Mouse (Mus musculus) hindbrain, embryonic 16.5 days (tissue): Measurements from ENCODE around the gene Tesc. TPM values are rescaled to one million over a fixed set of nuclear protein-coding genes. Genes with fewer than 3 reads are reported as not detected.

Experiments used
- ATAC-seq: fragments of 200-750 bp; cut with Nextera tagmentation; 2 replicates; pipeline ENCODE4 v1.8.0; 2017; ENCODE audit warnings: moderate TSS enrichment, moderate library complexity
- H3K27ac ChIP-seq: fragments of 300-500 bp; sonication (generic); 2 replicates; pipeline ENCODE4 v1.5.1; 2014; ENCODE audit warnings: low read depth, mild to moderate bottlenecking, control low read depth, low read length, moderate library complexity
- H3K27me3 ChIP-seq: fragments of 300-500 bp; sonication (generic); replicated peaks from 2 replicates; pipeline ENCODE4 v1.6.1; 2014; ENCODE audit warnings: low read length; ENCODE audit not compliant: control insufficient read depth, insufficient read depth
- H3K36me3 ChIP-seq: fragments of 300-500 bp; sonication (generic); 2 replicates; pipeline ENCODE4 v1.6.1; 2014; ENCODE audit warnings: mild to moderate bottlenecking, low read length, moderate library complexity, mixed read lengths; ENCODE audit not compliant: control insufficient read depth, insufficient read depth
- H3K4me1 ChIP-seq: fragments of 300-500 bp; sonication (generic); 2 replicates; pipeline ENCODE4 v1.6.1; 2014; ENCODE audit warnings: low read depth, low read length; ENCODE audit not compliant: control insufficient read depth, insufficient read depth
- H3K4me2 ChIP-seq: fragments of 300-500 bp; sonication (generic); 2 replicates; pipeline ENCODE4 v1.6.1; 2014; ENCODE audit warnings: mild to moderate bottlenecking, low read length, control low read depth, moderate library complexity
- H3K4me3 ChIP-seq: fragments of 300-500 bp; sonication (generic); 2 replicates; pipeline ENCODE4 v1.5.1; 2014; ENCODE audit warnings: mild to moderate bottlenecking, low read length, control low read depth, moderate library complexity
- H3K9ac ChIP-seq: fragments of 300-500 bp; sonication (generic); 2 replicates; pipeline ENCODE4 v1.6.1; 2014; ENCODE audit warnings: low read depth, mild to moderate bottlenecking, control low read depth, low read length, moderate library complexity
- H3K9me3 ChIP-seq: fragments of 300-500 bp; sonication (generic); 2 replicates; pipeline ENCODE4 v1.6.1; 2014; ENCODE audit warnings: mild to moderate bottlenecking, low read length, moderate library complexity; ENCODE audit not compliant: control insufficient read depth
- WGBS: fragments of 180-500 bp; shearing (Covaris S2); extraction: QIAGEN DNeasy Blood & Tissue Kit; methylation state at CpG from one replicate; pipeline ENCODE4 v1.1.7; 2014; 5-methylcytosine and 5-hydroxymethylcytosine counted together
- polyA plus RNA-seq: library from polyadenylated mRNA; unstranded; fragments of >200 nt; fragmentation: Nextera tagmentation; extraction: Ambion mirVana; gene quantifications from 2 replicates; pipeline ENCODE4 v1.2.1, GENCODE M21; 2015

The Tesc gene
- polyA plus RNA-seq, 1 experiment from 2014 or later: 5.4 TPM

DNA sequence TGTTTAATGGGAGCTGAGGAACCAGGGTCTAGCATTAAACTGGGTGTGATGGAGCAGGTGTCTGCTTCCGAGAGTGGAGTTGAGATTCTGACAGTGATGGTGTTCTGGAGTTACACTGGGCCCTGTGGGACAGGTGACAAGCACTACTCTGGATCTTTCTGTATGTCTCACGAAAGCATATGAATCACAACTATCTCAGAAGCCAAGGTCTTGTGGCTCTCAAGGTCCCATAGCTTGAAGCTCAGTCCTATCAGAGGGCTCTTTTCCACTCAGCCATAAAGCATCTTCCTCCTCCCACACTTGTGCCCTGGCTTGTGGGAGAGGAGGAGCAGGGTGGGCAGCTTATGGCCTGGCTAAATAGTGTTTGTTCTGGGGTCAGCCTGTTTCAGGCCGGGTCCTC is 36.6 kb upstream of the Tesc start:
- Histone ChIP-seq H3K36me3 (peaks cover 66% of the 10 kb centered on the region), H3K27ac (no peak overlapping the region), H3K9ac (no peak overlapping the region), H3K4me1 (no peaks in the 10 kb centered on the region), H3K4me3 (no peak overlapping the region), H3K4me2 (no peak overlapping the region), H3K27me3 (no peaks in the 10 kb centered on the region), H3K9me3 (no peaks in the 10 kb centered on the region)
- no peak for ATAC-seq
- WGBS: 85% methylated on average over 3 of the region's 3 CpGs

DNA sequence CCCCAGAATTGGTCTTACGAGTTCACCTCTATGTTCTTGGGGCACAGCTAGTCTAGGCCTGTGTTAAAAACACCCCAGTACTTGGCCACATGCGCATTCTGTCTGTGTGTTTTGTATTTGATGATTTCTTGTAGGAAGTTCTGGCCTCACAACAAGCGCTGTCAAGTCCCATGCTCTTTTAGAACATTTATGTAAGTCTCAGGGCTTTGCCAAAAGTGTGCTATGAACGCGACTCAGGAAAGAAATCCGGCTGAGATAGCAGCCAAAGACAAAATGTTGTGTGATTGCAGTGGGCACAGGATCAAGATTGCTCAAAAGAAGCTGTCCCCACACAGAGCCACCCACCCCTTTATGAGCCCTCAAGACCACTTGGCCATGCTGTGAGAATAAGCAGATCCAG is 34.0 kb upstream of the Tesc start:
- H3K4me1 ChIP-seq: no peaks in the 10 kb centered on the region
- no peak overlapping the region for H3K27ac ChIP-seq
- H3K36me3 ChIP-seq: peaks cover 70% of the 10 kb centered on the region
- no peaks in the 10 kb centered on the region for H3K9me3 ChIP-seq
- no peak overlapping the region for H3K9ac ChIP-seq
- ATAC-seq: no peak
- no peak overlapping the region for H3K4me2 ChIP-seq
- WGBS: 92% methylated on average over 6 of the region's 6 CpGs
- no peaks in the 10 kb centered on the region for H3K27me3 ChIP-seq
- no peak overlapping the region for H3K4me3 ChIP-seq

DNA sequence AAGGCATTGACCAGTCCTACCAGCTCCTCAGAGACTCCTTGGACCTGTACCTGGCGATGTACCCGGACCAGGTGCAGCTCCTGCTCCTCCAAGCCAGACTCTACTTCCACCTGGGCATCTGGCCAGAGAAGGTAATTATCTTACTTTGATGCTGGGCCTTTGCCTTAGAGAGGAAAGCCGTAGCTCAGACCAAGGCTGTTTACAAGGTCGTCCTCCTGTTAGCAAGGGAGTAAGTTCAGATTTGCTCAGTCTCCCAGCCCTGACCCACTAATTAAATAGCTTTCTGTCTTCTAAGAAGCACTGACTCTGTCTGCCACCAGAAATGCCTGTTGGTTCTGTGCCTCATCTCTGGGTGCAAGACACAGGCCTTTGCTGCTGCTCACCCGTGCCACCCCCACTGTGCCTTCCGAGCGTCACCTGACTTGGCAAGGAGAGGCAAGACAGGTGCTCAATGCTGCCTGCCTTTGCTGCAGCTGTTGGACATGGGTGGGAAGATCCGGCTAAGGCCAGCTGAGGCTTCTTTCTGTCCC is 32.1 kb upstream of the Tesc start:
- Histone ChIP-seq H3K9me3 (no peaks in the 10 kb centered on the region), H3K27me3 (no peaks in the 10 kb centered on the region), H3K27ac (no peak overlapping the region), H3K4me3 (no peak overlapping the region), H3K4me1 (no peaks in the 10 kb centered on the region), H3K4me2 (no peak overlapping the region), H3K9ac (no peak overlapping the region), H3K36me3 (peaks cover 63% of the 10 kb centered on the region)
- WGBS: 89% methylated on average over 8 of the region's 8 CpGs
- ATAC-seq: no peak

DNA sequence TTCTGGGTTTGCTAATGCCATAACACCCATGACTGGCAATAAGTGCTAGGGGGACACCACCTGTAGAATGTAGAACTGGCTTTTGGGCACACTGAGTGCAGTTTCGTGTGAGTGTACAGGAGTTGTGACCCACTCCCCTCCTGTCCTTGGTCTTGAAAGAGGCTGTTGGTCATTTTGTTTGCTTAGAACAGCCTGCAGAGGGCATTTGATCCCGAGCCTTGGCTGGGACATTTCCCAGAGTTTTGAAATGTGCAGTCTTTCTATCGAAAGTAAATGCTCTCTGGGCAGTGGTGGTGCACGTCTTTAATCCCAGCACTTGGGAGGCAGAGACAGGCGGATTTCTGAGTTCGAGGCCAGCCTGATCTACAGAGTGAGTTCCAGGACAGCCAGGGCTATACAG is 31.6 kb upstream of the Tesc start:
- ATAC-seq: no peak
- H3K27ac ChIP-seq: no peak overlapping the region
- H3K4me1 ChIP-seq: no peaks in the 10 kb centered on the region
- no peaks in the 10 kb centered on the region for H3K27me3 ChIP-seq
- no peak overlapping the region for H3K4me2 ChIP-seq
- H3K9ac ChIP-seq: no peak overlapping the region
- H3K4me3 ChIP-seq: no peak overlapping the region
- no peaks in the 10 kb centered on the region for H3K9me3 ChIP-seq
- 90% methylated on average over 6 of the region's 6 CpGs for WGBS
- peaks cover 67% of the 10 kb centered on the region for H3K36me3 ChIP-seq

DNA sequence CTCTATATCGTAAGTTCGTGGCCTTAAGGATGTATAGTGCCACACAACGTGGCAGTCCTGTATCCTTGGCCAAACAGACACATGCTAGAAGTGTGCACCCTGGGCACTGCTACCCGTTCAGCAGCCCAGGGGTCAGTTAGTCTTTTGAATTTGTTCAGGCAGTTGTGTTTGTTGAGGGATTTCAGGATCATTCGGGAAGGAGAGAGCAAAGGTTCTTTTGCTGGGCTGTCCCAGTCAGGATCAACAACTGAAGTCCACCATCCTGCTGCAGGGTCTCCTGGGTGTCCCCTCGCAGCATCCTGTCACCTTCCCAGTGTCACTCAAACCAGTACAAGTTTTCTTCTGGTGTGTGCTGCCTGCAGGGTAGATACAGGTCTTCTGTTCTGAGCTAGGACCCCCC is 31.0 kb upstream of the Tesc start:
- Histone ChIP-seq H3K27me3 (no peaks in the 10 kb centered on the region), H3K4me1 (no peaks in the 10 kb centered on the region), H3K4me3 (no peak overlapping the region), H3K27ac (no peak overlapping the region), H3K4me2 (no peak overlapping the region), H3K9ac (no peak overlapping the region), H3K36me3 (peaks cover 65% of the 10 kb centered on the region), H3K9me3 (no peaks in the 10 kb centered on the region)
- WGBS: 89% methylated on average over 6 of the region's 6 CpGs
- no peak for ATAC-seq

DNA sequence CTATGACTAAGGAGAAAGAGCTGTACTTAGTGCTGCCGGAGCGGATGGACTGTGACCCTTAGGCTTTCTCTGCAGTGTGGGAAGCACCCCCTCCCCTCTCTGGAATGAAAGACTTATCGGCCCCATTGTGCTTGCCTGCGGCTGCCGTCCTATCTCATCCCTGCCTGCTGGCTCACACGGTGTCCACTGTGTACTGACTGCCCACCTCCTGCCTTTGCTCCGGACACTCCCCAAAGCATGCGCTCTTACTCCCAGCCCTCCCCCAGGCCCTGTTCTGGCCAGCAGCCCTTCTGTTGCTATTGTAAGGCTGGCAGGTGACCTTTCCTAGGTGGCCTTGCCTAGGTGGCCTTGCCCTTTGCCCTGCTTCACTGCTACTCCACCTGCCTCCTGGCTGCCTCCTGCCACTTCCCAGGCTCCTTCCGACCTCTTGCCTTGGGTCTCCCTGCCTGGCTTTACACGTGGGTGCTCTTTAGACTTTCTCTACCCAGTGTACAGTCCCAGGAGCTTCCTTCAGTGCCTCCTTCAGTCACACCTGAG is 30.0 kb upstream of the Tesc start:
- no peak overlapping the region for H3K9ac ChIP-seq
- no peaks in the 10 kb centered on the region for H3K27me3 ChIP-seq
- H3K4me1 ChIP-seq: no peaks in the 10 kb centered on the region
- H3K36me3 ChIP-seq: peaks cover 63% of the 10 kb centered on the region
- no peak overlapping the region for H3K27ac ChIP-seq
- no peak for ATAC-seq
- 59% methylated on average over 10 of the region's 10 CpGs for WGBS
- H3K4me2 ChIP-seq: no peak overlapping the region
- H3K4me3 ChIP-seq: no peak overlapping the region
- H3K9me3 ChIP-seq: no peaks in the 10 kb centered on the region

DNA sequence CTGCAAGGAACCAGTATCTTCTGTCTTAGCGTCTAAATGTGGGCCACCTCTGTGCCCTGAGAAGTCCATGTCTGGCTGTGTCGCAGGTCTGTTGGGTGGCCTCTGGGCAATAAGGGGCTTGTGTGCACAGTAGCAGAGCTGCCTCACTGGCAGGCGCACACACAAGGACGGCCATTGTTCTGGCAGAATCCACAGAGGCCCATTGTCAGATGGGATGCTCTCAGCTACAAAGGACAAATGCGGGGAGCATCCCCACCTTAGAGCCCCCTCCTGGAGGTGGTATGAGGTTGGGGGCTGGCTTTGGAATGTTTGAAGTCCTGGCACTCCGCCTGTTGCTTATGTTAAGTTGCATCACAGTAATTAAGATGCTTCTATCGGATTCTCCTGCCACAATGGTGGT is 28.5 kb upstream of the Tesc start:
- 68% methylated on average over 7 of the region's 7 CpGs for WGBS
- peaks cover 66% of the 10 kb centered on the region for H3K36me3 ChIP-seq

DNA sequence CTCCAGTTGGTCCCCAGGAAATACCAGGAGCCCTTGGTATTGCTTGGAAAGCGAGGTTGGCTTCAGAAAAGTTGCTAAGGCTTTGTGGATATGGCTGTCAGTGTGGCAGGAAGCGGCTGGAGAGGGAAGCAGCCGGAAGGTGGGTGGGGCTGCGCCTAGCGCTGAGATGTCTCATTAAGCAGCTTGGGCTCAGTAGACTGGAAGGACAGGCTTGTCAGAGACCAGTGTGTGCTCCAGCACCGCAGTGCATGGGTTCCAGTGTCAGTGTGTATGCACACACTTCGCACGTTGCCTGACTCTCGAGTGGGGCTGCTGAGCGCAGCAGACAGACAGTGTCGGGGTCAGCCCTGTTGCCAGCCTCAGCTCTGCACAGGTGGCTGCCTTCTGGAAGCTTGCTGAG is 28.0 kb upstream of the Tesc start:
- peaks cover 65% of the 10 kb centered on the region for H3K36me3 ChIP-seq
- H3K4me1 ChIP-seq: no peaks in the 10 kb centered on the region
- H3K9me3 ChIP-seq: no peaks in the 10 kb centered on the region
- no peak for ATAC-seq
- H3K27ac ChIP-seq: no peak overlapping the region
- no peak overlapping the region for H3K9ac ChIP-seq
- H3K4me3 ChIP-seq: no peak overlapping the region
- no peak overlapping the region for H3K4me2 ChIP-seq
- H3K27me3 ChIP-seq: no peaks in the 10 kb centered on the region
- 83% methylated on average over 11 of the region's 11 CpGs for WGBS

More for the DNA sequence above, 28.5 kb upstream of the Tesc start:
- Histone ChIP-seq H3K4me1 (no peaks in the 10 kb centered on the region), H3K9ac (no peak overlapping the region), H3K4me3 (no peak overlapping the region), H3K4me2 (no peak overlapping the region), H3K27ac (no peak overlapping the region), H3K9me3 (no peaks in the 10 kb centered on the region), H3K27me3 (no peaks in the 10 kb centered on the region)
- ATAC-seq: no peak

DNA sequence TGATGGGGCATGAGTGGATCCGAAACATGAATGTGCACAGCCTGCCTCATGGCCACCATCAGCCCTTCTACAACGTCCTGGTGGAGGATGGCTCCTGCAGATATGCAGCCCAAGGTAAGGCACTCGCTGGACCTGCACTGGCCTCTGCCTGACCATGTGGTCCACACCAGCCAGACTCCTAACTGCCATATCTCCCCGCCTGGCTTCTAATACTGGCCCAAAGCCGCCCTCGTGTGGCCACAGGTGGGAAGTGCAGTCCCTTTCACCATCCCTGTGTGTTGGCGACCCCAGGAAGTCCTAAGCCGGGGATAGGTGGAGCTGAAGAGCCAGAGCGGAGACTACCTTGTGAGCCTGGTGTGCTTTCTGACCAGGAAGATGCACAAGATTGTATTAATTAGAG is 25.5 kb upstream of the Tesc start:
- peaks cover 46% of the 10 kb centered on the region for H3K36me3 ChIP-seq
- no peaks in the 10 kb centered on the region for H3K4me1 ChIP-seq
- peak; percentile 55 for ATAC-seq
- H3K27ac ChIP-seq: no peak overlapping the region
- H3K4me3 ChIP-seq: no peak overlapping the region
- H3K4me2 ChIP-seq: no peak overlapping the region
- H3K9me3 ChIP-seq: no peaks in the 10 kb centered on the region
- no peak overlapping the region for H3K9ac ChIP-seq
- WGBS: 32% methylated on average over 9 of the region's 9 CpGs
- no peaks in the 10 kb centered on the region for H3K27me3 ChIP-seq

DNA sequence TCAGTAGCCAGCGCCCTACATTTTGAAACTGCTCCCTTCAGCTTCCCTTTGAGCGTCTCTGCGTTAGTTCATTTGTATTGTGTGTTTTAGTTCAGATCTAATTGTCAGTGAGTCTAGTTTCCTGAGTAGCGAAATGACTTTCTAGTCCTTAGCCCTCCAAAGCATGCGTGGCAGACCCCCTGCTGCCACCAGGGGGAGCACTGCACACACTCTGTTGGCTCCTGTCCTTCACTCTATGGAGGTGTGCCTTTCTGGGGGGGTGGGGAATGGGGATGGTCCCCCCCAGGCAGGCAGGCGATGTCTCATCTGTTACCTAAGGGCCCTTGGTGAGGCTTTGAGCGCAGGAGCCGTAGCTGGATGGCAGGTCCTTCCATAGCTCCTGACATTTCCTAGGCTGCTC is 22.9 kb upstream of the Tesc start:
- H3K9me3 ChIP-seq: no peaks in the 10 kb centered on the region
- no peak overlapping the region for H3K4me3 ChIP-seq
- H3K27ac ChIP-seq: no peak overlapping the region
- WGBS: 67% methylated on average over 8 of the region's 8 CpGs
- H3K4me2 ChIP-seq: no peak overlapping the region
- no peak for ATAC-seq
- H3K36me3 ChIP-seq: peaks cover 37% of the 10 kb centered on the region
- H3K27me3 ChIP-seq: no peaks in the 10 kb centered on the region
- H3K4me1 ChIP-seq: no peaks in the 10 kb centered on the region
- H3K9ac ChIP-seq: no peak overlapping the region
